Mouse (Mus musculus) midbrain, embryonic 12.5 days (tissue): Measurements from ENCODE around the gene Ntm. TPM values are rescaled to one million over a fixed set of nuclear protein-coding genes. Genes with fewer than 3 reads are reported as not detected.

Source experiments
- ATAC-seq: fragments of 200-750 bp; cut with Nextera tagmentation; 2 replicates; pipeline ENCODE4 v1.8.0; 2017; ENCODE audit warnings: low read depth, moderate TSS enrichment, moderate library complexity; ENCODE audit not compliant: low FRiP score
- H3K27ac ChIP-seq: fragments of 300-500 bp; sonication (generic); replicated peaks from 2 replicates; pipeline ENCODE4 v1.5.1; 2016; ENCODE audit warnings: mild to moderate bottlenecking
- H3K27me3 ChIP-seq: fragments of 300-500 bp; sonication (generic); 2 replicates; pipeline ENCODE4 v1.6.1; 2016; ENCODE audit warnings: mild to moderate bottlenecking
- H3K36me3 ChIP-seq: fragments of 300-500 bp; sonication (generic); 2 replicates; pipeline ENCODE4 v1.6.1; 2016
- H3K4me1 ChIP-seq: fragments of 300-500 bp; sonication (generic); 2 replicates; pipeline ENCODE4 v1.6.1; 2016
- H3K4me2 ChIP-seq: fragments of 300-500 bp; sonication (generic); replicated peaks from 2 replicates; pipeline ENCODE4 v1.6.1; 2016; ENCODE audit warnings: mild to moderate bottlenecking, moderate library complexity
- H3K4me3 ChIP-seq: fragments of 300-500 bp; sonication (generic); 2 replicates; pipeline ENCODE4 v1.5.1; 2016; ENCODE audit warnings: mild to moderate bottlenecking
- H3K9ac ChIP-seq: fragments of 300-500 bp; sonication (generic); replicated peaks from 2 replicates; pipeline ENCODE4 v1.6.1; 2016; ENCODE audit warnings: mild to moderate bottlenecking, moderate library complexity
- H3K9me3 ChIP-seq: fragments of 300-500 bp; sonication (generic); 2 replicates; pipeline ENCODE4 v1.6.1; 2016; ENCODE audit warnings: mild to moderate bottlenecking
- WGBS: fragments of 180-500 bp; shearing (Covaris S2); methylation state at CpG from one replicate; pipeline ENCODE4 v1.1.7; 2016; 5-methylcytosine and 5-hydroxymethylcytosine counted together
- polyA plus RNA-seq: library from polyadenylated mRNA; unstranded; fragments of >200 nt; fragmentation: Nextera tagmentation; extraction: Ambion mirVana; gene quantifications from 2 replicates; pipeline ENCODE4 v1.2.1, GENCODE M21; 2016

Ntm gene
- polyA plus RNA-seq, 1 experiment from 2014 or later = 39.0 TPM

DNA sequence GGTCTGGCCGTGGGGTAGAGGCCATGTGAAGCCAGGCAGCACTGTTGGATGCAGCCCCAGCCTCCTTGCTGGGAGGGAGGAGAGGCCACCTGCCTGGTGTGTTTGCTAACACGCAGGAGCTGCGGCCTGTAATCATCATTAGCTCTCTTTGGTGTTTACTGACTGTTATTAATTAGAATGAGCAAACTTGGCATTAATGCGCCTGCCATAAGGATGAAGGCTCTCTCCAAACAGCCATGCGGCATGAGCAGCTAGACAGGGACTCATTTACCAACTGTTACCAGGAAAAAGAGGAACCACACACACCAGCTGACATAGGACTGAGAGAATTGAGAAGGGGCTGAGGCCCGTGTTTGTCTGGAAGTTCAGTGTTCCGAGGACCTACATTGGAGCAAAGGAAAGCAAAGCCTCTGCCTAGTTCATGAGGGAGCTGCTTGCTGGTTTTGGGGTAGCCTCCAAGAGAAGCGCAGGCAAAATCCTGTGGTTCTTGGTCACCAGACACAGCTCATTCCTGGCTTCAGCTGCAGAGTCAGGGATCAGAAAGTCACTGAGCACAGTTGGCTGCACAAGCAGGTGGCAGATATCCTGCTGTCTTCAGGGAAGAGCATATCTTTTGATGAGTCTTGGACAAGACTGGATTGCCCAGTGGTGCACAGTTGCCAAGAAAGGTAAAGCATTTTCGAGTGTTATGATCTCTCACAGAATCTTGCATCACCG is 171.6 kb downstream of the Ntm start:
- ATAC-seq = no peak
- H3K27ac ChIP-seq = no peak overlapping the region
- H3K4me2 ChIP-seq = no peak overlapping the region
- no peaks in the 10 kb centered on the region for H3K36me3 ChIP-seq
- H3K9ac ChIP-seq = no peak overlapping the region
- H3K4me3 ChIP-seq = no peak overlapping the region
- peaks cover 6% of the 10 kb centered on the region; the same call in 1 of the 2 replicates for H3K4me1 ChIP-seq
- H3K27me3 ChIP-seq = no peaks in the 10 kb centered on the region
- no peaks in the 10 kb centered on the region for H3K9me3 ChIP-seq
- WGBS = 65% methylated on average over 10 of the region's 10 CpGs

DNA sequence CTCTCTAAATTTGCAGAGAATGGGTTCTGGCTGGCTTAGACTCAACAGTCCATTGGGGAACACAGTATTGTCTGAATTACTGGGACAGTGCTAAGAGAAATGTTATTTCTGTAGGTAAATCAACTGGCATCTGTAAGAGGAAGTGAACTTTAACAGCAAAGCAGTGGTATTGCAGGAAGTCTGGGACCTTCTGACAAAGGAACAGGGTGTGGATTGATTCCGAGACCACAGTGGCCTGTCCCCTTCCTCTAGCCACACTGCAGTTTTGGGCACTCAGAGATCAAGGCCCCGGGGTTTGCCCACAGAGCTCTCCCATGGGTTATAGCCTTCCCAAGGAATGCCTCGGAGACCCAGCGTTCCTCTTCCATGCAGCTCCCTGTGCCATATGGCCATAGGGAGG is 172.9 kb downstream of the Ntm start:
- no peak for ATAC-seq
- Histone ChIP-seq H3K36me3 (no peaks in the 10 kb centered on the region), H3K4me3 (no peak overlapping the region), H3K9me3 (no peaks in the 10 kb centered on the region), H3K9ac (no peak overlapping the region), H3K4me1 (peaks cover 6% of the 10 kb centered on the region; the same call in 1 of the 2 replicates), H3K27me3 (no peaks in the 10 kb centered on the region), H3K27ac (no peak overlapping the region), H3K4me2 (no peak overlapping the region)
- WGBS = 86% methylated on average over 4 of the region's 4 CpGs

DNA sequence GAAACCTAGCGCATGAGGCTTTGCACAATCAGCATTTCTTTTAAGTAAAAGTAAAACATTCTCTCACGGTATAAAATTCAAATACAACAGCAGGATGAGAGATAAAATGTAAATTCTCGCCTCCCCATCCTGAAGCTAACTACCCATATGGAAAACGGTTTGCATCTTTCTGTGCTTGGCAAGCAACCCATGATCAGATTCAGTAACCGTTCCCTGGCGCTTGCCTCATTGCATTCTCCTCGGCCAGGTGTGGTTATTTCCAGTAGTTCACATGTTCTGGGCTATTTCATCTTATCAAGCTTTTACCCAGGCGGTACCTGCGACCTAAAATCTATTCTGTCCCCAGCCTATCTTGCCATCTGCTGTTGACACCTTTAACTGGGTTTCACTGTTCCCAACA is 174.1 kb downstream of the Ntm start:
- no peaks in the 10 kb centered on the region for H3K27me3 ChIP-seq

DNA sequence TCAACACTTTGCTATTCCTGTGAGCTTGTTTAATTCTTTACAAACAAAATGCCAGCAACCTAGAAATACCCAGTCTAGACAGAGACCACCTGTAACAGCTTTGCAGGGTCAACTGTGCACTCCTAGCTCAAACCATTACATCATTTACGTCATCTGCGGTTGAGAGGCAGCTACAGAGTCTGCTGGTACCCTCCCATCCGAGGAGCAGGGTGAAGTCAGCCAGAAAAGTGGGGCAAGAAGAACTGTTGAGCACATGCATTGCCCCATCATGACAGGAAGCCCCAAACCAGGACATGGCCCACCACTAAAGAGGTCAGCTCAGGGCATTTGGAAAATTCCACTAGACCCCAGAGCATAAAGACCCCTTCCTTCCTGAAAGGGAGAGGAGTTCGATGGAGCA is 175.5 kb downstream of the Ntm start:
- no peaks in the 10 kb centered on the region for H3K36me3 ChIP-seq

More for the DNA sequence above, 174.1 kb downstream of the Ntm start:
- no peak overlapping the region for H3K4me2 ChIP-seq
- 94% methylated on average over 9 of the region's 9 CpGs for WGBS
- ATAC-seq = no peak
- no peak overlapping the region for H3K27ac ChIP-seq
- peaks cover 6% of the 10 kb centered on the region; the same call in 1 of the 2 replicates for H3K4me1 ChIP-seq
- H3K36me3 ChIP-seq = no peaks in the 10 kb centered on the region
- H3K9ac ChIP-seq = no peak overlapping the region
- H3K9me3 ChIP-seq = no peaks in the 10 kb centered on the region
- H3K4me3 ChIP-seq = no peak overlapping the region

DNA sequence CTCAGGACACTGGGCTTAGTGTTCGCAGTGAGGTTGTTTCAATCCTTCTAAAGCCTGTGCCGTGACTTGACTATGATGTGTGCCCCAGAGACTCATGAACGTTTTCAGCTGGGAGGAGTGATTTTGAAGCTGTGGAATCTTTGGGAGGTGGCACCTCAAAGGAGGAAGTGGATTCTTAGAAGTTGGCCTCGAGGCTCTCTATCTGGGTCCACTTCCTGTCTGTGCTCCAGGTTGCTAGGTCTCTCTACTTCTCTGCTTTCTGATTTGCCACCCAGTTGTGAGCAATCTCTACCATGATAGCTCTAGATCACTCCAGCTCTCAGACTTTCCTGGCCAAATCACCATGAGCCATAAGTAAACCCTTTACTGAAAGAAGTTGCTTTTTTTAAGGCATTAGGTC is 180.2 kb downstream of the Ntm start:
- H3K27ac ChIP-seq = no peak overlapping the region
- H3K4me2 ChIP-seq = no peak overlapping the region
- no peak overlapping the region for H3K9ac ChIP-seq
- no peaks in the 10 kb centered on the region for H3K36me3 ChIP-seq
- H3K4me3 ChIP-seq = no peak overlapping the region
- WGBS = 89% methylated on average over 4 of the region's 4 CpGs
- H3K9me3 ChIP-seq = no peaks in the 10 kb centered on the region
- no peaks in the 10 kb centered on the region for H3K27me3 ChIP-seq
- no peaks in the 10 kb centered on the region for H3K4me1 ChIP-seq
- no peak for ATAC-seq

More for the DNA sequence above, 175.5 kb downstream of the Ntm start:
- H3K27ac ChIP-seq = no peak overlapping the region
- no peak overlapping the region for H3K9ac ChIP-seq
- H3K27me3 ChIP-seq = no peaks in the 10 kb centered on the region
- ATAC-seq = no peak
- 82% methylated on average over 4 of the region's 4 CpGs for WGBS
- H3K4me3 ChIP-seq = no peak overlapping the region
- H3K4me1 ChIP-seq = peaks cover 6% of the 10 kb centered on the region; the same call in 1 of the 2 replicates
- no peaks in the 10 kb centered on the region for H3K9me3 ChIP-seq
- H3K4me2 ChIP-seq = no peak overlapping the region

DNA sequence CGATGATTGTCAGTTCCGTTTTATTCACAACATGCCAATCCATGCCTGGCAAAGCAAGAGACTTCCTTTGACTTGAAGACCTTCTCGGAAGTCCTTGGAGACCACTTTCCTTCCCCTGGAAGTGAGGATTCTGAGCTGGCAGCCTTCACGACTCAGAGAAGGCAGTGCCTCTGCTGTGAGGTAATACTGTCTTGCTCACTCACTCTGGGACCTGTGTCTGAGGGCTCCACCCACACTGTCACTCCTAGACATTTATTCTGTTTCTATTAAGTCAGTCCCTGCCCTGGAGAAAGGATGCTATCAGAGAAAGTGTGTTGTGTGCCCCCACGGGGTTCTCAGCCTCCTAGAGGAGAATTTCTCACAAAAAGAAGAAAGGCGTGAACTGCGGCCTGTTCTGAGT is 183.2 kb downstream of the Ntm start:
- 87% methylated on average over 7 of the region's 7 CpGs for WGBS
- no peak overlapping the region for H3K27ac ChIP-seq
- H3K4me1 ChIP-seq = no peaks in the 10 kb centered on the region
- H3K4me2 ChIP-seq = no peak overlapping the region
- H3K9me3 ChIP-seq = no peaks in the 10 kb centered on the region
- H3K9ac ChIP-seq = no peak overlapping the region
- no peaks in the 10 kb centered on the region for H3K36me3 ChIP-seq
- no peak for ATAC-seq
- no peaks in the 10 kb centered on the region for H3K27me3 ChIP-seq
- H3K4me3 ChIP-seq = no peak overlapping the region

DNA sequence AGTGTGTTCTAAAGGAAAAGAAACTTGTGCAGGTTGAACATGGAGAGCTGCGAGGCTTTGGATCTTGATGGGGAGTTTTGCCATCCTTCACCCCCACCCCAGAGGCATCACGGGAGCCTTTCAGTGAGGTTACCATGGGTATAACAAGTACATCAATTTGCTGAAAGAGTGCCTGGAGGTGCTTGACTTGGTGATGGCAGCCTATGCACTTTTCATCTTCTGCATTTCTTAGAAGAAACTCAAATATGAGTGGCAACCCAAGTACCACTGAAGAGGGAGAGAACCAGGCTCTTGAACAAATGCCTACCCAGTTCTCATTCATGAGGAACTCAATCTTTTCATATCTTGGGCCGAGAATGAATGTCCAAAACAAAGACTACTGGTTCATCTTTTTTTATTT is 186.0 kb downstream of the Ntm start:
- Histone ChIP-seq H3K9me3 (no peaks in the 10 kb centered on the region), H3K9ac (no peak overlapping the region), H3K4me2 (no peak overlapping the region), H3K4me1 (peaks cover 5% of the 10 kb centered on the region; the same call in 1 of the 2 replicates), H3K27ac (no peak overlapping the region), H3K27me3 (no peaks in the 10 kb centered on the region), H3K4me3 (no peak overlapping the region), H3K36me3 (no peaks in the 10 kb centered on the region)
- no peak for ATAC-seq
- 89% methylated on average over 3 of the region's 3 CpGs for WGBS

DNA sequence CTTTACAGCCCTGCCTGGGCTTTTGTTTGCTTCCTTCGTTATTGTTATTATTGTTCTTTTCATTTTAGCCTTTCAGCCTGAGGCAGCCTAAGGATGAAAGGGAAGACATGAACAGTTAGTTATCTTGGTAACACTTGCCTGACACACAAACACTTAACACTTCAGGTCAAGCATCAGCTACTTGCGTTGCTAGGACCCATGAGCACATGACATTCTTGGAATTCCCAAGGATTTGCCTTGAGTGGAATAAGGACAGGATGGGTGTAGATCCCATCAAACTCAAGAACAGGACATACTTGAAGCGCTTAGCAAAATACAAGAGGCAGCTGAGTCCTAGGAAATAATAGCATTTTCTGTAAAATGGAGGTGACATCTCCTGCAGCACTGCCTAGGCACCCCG is 186.4 kb downstream of the Ntm start:
- H3K4me2 ChIP-seq = no peak overlapping the region
- H3K27me3 ChIP-seq = no peaks in the 10 kb centered on the region
- H3K4me3 ChIP-seq = no peak overlapping the region
- H3K27ac ChIP-seq = no peak overlapping the region
- H3K9ac ChIP-seq = no peak overlapping the region
- no peaks in the 10 kb centered on the region for H3K9me3 ChIP-seq
- ATAC-seq = no peak
- H3K4me1 ChIP-seq = peaks cover 5% of the 10 kb centered on the region; the same call in 1 of the 2 replicates
- 83% methylated on average over 4 of the region's 4 CpGs for WGBS
- H3K36me3 ChIP-seq = no peaks in the 10 kb centered on the region

DNA sequence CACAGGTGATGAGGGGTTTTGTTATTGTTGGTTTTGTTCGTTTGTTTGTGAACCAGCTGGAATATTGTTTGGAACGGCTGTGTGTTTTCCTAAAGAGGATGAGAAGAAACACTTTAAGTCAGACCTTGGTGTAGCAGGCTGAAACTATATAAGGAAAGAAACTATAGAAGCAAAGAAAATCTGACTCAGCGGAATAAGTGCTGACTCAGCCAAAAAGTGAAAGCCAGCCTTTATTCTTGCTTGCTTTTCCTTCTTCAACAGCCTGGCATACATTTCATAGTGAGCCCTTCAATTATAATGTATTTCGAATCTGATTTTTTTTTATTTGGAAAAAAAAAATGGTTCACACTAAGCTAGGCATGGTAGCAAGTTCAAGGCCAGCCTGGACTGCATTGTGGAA is 186.9 kb downstream of the Ntm start:
- no peak overlapping the region for H3K4me2 ChIP-seq
- no peaks in the 10 kb centered on the region for H3K27me3 ChIP-seq
- H3K9ac ChIP-seq = no peak overlapping the region
- no peak for ATAC-seq
- H3K9me3 ChIP-seq = no peaks in the 10 kb centered on the region
- no peaks in the 10 kb centered on the region for H3K36me3 ChIP-seq
- H3K4me1 ChIP-seq = peaks cover 5% of the 10 kb centered on the region; the same call in 1 of the 2 replicates
- no peak overlapping the region for H3K4me3 ChIP-seq
- no peak overlapping the region for H3K27ac ChIP-seq
- WGBS = 87% methylated on average over 4 of the region's 4 CpGs

DNA sequence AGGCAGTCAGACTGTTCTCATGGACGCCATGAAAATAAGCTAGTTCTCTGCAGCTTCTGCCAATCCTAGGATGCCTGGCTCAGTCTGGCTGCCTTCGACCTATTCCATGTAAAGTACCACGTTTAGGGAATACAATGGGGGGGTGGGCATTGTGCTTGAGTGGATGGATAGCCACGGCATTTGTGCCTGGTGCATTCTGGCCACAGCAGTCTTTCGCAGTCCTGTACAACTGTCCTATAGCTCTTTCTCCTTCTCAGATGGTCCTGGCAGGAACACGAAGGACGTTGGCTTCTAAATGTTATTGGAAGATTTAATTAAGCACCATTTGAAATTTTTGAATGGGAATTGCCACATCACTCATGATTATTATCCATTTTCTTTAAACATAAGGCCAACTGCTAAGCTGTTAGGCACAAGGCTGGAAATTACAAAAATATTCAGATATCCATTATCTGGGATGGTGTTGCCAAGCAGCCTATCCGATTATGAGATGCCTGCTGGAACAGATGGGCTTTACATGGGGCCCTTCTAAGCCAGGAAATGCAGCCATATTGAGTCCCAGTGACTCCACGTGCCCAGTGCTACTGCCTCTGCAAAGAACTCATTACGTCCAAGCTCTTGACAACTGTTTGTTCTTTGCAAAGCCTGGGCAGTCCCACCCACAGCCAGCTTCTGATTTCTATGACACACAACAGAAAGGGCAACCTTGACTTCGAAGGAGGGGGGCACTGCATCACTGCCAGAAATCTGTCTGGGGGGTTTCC is 190.1 kb downstream of the Ntm start:
- 0 out of 2 replicates have a peak, but pooled peaks have one; percentile 30 for ATAC-seq
- WGBS = 62% methylated on average over 11 of the region's 11 CpGs
- Histone ChIP-seq H3K9me3 (no peaks in the 10 kb centered on the region), H3K36me3 (no peaks in the 10 kb centered on the region), H3K4me2 (no peak overlapping the region), H3K27me3 (no peaks in the 10 kb centered on the region), H3K27ac (no peak overlapping the region), H3K4me1 (peaks cover 8% of the 10 kb centered on the region), H3K9ac (no peak overlapping the region), H3K4me3 (no peak overlapping the region)

DNA sequence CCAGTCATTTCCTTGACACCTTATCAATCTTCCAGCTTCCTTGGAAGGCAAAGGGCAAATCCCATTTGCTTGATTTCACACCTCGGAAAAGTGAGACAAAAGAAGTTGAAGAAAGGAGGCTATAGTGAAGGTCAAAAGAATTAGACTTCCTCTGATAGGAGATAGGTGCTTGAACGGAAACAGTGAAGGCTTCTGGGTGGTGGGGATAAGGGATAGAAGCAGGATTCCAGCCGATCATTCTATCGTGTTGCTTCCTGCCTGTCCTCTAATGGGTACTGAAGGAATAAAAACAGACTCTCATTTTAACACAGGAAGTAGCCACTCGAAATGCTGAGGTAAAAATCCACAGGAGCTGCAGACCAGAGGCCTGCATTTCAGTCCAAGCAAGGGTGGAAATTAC is 191.1 kb downstream of the Ntm start:
- Histone ChIP-seq H3K4me2 (no peak overlapping the region), H3K4me1 (peaks cover 8% of the 10 kb centered on the region), H3K9ac (no peak overlapping the region), H3K27me3 (no peaks in the 10 kb centered on the region), H3K27ac (peak overlapping the region; percentile 56), H3K4me3 (no peak overlapping the region), H3K9me3 (no peaks in the 10 kb centered on the region), H3K36me3 (no peaks in the 10 kb centered on the region)
- WGBS = 39% methylated on average over 5 of the region's 5 CpGs
- no peak for ATAC-seq

DNA sequence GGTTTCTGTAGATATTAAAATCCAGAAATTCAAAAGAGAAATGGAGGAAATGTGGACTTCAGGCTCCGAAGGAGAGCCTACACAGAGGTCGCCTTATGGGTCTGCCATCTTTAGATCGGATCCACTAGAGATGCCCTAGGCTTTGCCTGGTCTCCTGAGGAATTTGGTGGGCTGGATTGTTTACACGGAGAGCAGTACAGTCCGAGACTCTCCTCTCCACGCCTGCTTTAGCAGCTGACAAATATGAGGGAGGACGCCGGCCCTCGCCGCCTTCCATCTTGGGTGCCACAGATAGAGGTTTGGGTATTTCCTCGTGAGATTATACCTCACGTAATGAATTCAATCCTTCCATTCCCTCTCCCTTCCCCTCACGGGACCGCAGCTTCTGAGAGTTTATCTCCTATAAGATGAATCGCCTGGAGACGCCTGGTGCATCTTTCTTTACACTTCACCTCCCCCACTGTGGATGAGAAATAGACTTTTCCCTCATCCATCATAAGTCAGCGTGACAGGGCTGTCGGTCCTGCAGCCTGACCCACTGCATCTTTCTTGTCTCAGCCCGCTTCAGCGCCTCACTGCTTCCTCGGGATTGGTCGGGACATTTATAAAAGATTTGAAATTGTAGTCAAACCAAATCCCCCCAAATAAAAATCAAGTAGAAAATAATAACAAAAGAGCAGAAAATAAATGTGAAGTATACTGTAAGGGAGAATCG is 191.7 kb downstream of the Ntm start:
- WGBS = 78% methylated on average over 23 of the region's 23 CpGs
- Histone ChIP-seq H3K9ac (no peak overlapping the region), H3K27me3 (no peaks in the 10 kb centered on the region), H3K36me3 (no peaks in the 10 kb centered on the region), H3K9me3 (no peaks in the 10 kb centered on the region), H3K4me3 (no peak overlapping the region), H3K4me2 (no peak overlapping the region), H3K27ac (peak overlapping the region; percentile 42), H3K4me1 (peaks cover 8% of the 10 kb centered on the region)
- ATAC-seq = no peak
